Mouse (Mus musculus): ENCODE results near the gene Chchd2. TPM values are rescaled to one million over a fixed set of nuclear protein-coding genes. Genes with fewer than 3 reads are reported as not detected.
"Not testable (repeated sequence)": the region's sequence is repeated elsewhere in the genome, so short reads cannot be mapped to it uniquely, and the experiment has no call there.

Gene Chchd2
- 100 to 1,000 TPM; 609 to 675 TPM for total RNA-seq (2021)
- long read RNA-seq, experiment 1, transcript Chchd2-201 (4 exons, 915 nt): major isoform, 446 of 474 reads
- long read RNA-seq, experiment 1, partial matches to known transcripts: 27 of 474 reads
- long read RNA-seq, experiment 1, other reads (novel, unspliced or antisense): 0 of 474 reads
- long read RNA-seq, experiment 2, transcript Chchd2-201 (4 exons, 915 nt): major isoform, 340 of 368 reads
- long read RNA-seq, experiment 2, partial matches to known transcripts: 27 of 368 reads
- long read RNA-seq, experiment 2, other reads (novel, unspliced or antisense): 1 of 368 reads

- DNase-seq (ENCODE audit: low spot score): peak; percentile 97
Observed at GRCm38 (mm10) chr5:129886911-129887636, at the start of gene Chchd2. Gene Chchd2, minus strand, starts transcription at chr5:129887470.

- DNase-seq (ENCODE audit: low spot score): no peak
Observed at GRCm38 (mm10) chr5:129936941-129937340, 49.7 kb upstream of the Chchd2 start.

DNA sequence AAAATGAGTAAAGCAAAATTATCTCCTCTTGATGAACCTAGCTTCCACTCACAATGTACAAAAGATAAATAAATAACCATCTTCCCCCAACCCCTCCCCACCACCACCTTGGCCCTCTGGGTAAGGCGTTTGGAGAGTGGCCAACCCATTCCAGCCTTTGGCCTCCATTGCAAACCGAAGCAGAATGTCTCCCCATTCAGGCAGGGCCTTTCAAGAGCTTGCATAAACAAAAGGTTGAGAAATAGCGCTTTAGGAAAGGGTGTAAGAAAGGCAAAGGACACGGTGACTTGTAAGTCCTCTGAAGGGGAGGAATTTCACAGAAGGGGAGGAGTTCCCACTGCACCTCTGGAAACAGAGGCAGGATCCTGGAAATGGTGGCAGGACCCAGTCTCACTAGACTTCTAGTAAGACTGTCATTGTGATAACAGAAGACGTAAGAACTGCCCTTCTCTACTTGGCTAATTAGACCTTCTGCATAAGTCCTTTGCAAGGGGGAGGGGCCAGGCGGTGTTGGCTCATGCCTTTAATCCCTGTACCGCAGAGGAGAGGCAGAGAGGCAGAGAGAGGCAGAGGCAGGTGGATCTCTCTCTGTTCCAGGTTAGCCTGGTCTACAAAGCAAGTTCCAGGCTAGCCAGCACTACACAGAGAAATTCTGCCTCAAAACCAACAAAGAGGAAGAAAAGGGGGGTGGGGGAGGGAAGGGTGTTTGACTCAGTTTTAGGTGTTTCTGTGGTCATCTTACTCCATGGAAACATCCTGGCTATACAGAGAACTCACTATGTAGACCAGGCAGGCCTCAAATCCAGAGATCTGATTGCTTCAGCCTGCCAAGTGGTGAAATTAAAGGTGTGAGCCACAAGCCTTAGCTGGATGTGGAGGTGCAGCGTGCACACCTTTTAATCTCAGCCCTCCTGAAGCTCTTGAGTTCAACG, 42.9 kb upstream of the Chchd2 start:
- no peak for DNase-seq (ENCODE audit: low spot score)

- no peak for DNase-seq (ENCODE audit: low spot score)
Observed at GRCm38 (mm10) chr5:129925933-129926332, 38.7 kb upstream of the Chchd2 start.

GRCm38 (mm10) chr5:129924820-129925452, 37.7 kb upstream of the Chchd2 start:
- DNase-seq (ENCODE audit: low spot score): no peak

- DNase-seq (ENCODE audit: low spot score): no peak
Observed at GRCm38 (mm10) chr5:129921972-129922371, 34.7 kb upstream of the Chchd2 start.

DNA sequence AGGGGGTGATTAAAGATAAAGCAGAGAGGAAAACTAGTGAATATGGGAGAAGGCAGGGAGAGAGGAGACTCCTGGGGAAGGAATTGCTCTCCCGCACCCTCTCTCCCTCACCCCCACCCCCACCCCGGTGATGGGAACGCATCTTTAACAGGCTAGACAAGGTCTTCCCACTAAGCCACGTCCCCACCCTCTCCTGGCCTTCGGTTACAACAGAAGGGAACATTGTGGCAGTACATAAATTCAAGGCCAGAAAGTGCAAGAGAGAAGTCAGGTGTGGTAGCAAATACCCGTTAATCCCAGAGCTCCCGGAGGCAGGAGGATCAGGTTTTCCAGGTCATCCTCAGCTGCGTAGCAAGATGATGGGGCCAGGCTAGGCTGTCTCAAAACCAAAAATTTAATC, 32.0 kb upstream of the Chchd2 start:
- DNase-seq (ENCODE audit: low spot score): no peak

DNA sequence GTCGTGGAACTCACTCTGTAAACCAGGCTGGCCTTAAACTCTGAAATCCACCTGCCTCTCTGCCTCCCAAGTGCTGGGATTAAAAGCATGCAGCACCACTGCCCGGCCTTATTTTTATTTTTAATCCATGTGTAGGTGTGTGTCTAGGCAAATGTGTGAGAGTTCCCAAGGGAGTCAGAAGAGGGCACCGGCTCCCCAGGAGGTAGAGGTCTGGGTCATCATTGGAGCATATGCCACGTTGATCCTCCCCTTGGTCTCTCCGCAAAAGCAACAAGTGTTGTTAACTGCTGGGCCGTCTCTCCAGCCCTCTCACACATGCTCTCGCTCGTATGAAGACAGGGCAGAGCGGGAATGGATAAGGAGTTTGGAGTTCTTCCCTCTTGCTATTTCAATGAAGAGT, 31.5 kb upstream of the Chchd2 start:
- DNase-seq (ENCODE audit: low spot score): no peak

- DNase-seq (ENCODE audit: low spot score): no peak
Observed at GRCm38 (mm10) chr5:129918065-129918651, 30.9 kb upstream of the Chchd2 start.

- not testable (repeated sequence) for DNase-seq (ENCODE audit: low spot score)
Observed at GRCm38 (mm10) chr5:129915491-129915890, 28.2 kb upstream of the Chchd2 start.

GRCm38 (mm10) chr5:129914024-129914423, 26.8 kb upstream of the Chchd2 start:
- peak; percentile 21 for DNase-seq (ENCODE audit: low spot score)

GRCm38 (mm10) chr5:129909591-129909990, 22.3 kb upstream of the Chchd2 start:
- DNase-seq (ENCODE audit: low spot score): no peak

- no peak for DNase-seq (ENCODE audit: low spot score)
Observed at GRCm38 (mm10) chr5:129909147-129909546, 21.9 kb upstream of the Chchd2 start.

DNA sequence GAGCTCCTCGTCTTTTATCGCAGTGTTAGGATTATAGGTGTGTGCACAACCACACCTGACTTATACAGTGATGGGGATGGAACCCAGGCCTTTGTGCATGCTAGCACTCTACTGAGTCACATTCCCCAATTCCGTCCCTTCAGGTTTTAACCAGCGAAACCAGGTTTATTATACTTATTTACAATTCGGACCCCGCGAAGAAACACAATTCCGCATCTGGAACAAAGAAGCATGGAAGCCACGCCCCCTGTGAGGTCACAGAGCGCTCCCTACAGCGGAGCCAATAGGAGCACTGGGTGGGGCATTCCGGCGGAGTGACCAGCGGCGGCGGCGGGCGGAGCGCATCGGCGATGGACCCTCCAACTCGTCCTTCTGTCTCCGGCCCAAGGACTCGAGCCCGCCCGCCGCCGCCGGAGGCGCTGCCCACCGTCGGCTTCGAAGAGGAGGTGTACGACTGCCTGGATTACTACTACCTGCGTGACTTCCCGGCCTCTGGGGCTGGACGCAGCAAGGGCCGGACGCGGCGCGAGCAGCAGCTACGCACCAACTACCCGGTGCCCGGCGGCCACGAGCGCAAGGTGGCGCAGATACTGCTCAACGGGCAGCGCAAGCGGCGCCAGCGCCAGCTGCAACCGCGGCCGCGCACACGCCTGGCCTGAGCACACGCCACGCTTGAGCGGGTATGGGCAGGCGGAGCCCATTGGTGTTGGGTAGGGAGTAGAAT, 21.1 kb upstream of the Chchd2 start, which contains the start of gene Nupr1l:
TSS of gene Nupr1l (plus strand) at position 299 of the 724 bp plus-strand sequence.
- peak; percentile 87 for DNase-seq (ENCODE audit: low spot score)

DNA sequence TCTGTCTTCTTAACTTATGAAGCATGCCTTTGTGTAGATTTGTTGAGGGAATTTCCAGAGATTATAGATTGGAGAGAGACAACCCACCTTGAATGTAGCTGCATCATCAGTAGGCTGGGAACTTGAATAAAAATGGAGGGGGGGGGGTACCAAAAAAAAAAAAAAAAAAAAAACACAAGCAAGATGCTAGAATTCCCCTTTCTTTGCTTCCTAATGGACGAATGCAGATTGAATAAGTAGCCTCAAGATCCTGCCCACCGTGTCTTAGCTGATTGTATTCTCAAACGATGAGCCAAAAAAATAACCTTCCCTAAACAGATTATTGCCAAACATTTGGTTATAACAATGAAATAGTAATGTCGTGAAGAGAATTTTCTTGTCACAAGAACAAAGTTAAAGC, 20.5 kb upstream of the Chchd2 start:
- DNase-seq (ENCODE audit: low spot score): no peak

DNA sequence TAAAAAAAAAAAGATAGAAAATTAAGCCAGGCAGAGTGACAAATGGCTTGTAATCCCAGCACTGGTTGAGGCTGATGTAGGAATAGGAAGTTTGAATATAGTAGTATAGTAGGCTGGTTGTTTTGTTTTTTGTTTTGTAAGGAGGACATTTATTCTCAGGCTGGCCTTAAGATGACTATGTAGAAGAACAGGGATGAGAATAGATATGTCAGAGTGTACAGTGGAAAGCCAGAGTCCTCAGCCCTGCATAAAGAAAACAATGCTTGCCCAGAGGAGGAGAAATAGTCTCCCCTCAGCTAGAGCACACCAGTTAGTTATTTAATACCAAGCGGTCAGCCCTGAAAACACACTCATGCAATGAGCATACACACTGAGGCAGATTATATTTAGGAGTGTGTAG, 11.2 kb upstream of the Chchd2 start, which contains the start of gene Phkg1:
TSS of gene Phkg1 (minus strand) at position 101 of the 400 bp plus-strand sequence.
- no peak for DNase-seq (ENCODE audit: low spot score)

DNA sequence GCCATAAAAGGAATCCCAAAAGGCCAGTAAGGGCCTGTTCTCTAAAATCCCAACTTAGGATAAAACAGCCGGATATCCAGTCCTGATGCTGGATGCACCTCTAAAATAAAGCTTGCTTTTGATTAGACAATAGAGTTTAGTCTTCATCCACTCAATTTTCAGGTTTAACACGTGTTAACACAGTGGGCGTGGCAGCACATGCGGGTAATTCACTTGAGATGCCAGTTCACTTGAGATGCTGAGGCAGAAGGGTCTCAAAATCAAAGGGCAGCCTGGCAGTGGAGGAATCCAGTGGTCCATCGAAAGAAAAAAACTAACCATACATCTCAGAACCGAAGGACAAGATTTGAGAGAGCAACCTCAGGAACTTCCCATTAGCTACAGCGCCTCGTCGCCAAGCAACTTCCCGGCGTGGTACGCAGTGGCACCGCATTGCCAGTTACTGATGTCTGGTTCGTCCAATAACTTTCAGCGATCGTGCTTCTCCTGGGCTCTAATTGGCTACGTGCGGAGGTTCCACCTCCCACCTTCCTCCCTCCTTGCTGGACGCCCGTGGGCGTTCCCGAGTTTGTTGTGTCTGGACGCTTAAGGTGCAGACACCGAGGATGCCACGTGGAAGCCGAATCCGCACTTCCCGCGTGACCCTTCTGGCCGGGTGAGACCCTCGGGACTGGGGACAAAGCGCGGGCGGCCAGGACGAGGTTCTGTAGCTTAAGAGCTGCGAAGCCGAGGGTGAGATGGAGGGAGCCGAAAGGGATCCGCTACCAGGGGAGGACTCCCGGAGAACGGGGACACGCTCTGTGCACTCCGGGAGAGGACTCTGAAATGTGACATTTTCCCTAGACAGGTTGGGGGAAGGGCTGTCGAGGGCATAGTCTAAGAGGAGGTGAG, 8.2 kb upstream of the Chchd2 start, which contains the start of gene Zbed5:
TSS of gene Zbed5 (plus strand) at position 526 of the 891 bp plus-strand sequence.
- peak; percentile 92 for DNase-seq (ENCODE audit: low spot score)

DNA sequence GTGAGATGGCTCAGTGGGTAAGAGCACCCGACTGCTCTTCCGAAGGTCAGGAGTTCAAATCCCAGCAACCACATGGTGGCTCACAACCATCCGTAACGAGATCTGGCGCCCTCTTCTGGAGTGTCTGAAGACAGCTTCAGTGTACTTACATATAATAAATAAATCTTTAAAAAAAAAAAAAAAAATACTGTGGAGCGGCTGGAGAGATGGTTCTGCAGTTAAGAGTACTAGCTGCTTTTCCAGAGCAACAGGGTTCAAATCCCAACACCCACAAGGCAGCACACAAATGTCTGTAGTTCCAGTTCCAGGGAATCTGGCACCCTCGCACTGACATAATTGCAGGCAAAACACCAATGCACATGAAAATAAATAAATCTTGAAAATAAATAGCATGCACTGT, 3.1 kb upstream of the Chchd2 start:
- not testable (repeated sequence) for DNase-seq (ENCODE audit: low spot score)

GRCm38 (mm10) chr5:129886271-129886670, 999 bp downstream of the Chchd2 start:
- DNase-seq (ENCODE audit: low spot score): no peak

Measured in gastrocnemius, adult 18-20 months (tissue).